Mouse (Mus musculus) skeletal muscle tissue, adult 2 months (tissue): ENCODE measurements around the gene Slc35d1.
A peak's percentile ranks its signal among the peaks of the same experiment; 100 is the strongest.

Source experiments
- DNase-seq: peaks from one replicate; pipeline ENCODE4 v3.0.0-alpha.2; 2012; ENCODE audit warnings: low read depth, low spot score

The Slc35d1 gene

GRCm38 (mm10) chr4:103214925-103215820 lies at the start of gene Slc35d1:
TSS of gene Slc35d1 (minus strand) at chr4:103215164.
- DNase-seq = peak; percentile 54

GRCm38 (mm10) chr4:103263812-103264396 lies 48.9 kb upstream of the Slc35d1 start:
- no peak for DNase-seq

- DNase-seq = no peak
Observed at GRCm38 (mm10) chr4:103263378-103263777, 48.4 kb upstream of the Slc35d1 start.

- no peak for DNase-seq
Observed at GRCm38 (mm10) chr4:103258817-103259216, 43.9 kb upstream of the Slc35d1 start.

- DNase-seq = no peak
Observed at GRCm38 (mm10) chr4:103253846-103254245, 38.9 kb upstream of the Slc35d1 start.

- DNase-seq = no peak
Observed at GRCm38 (mm10) chr4:103249436-103250085, 34.6 kb upstream of the Slc35d1 start.

- no peak for DNase-seq
Observed at GRCm38 (mm10) chr4:103247813-103248212, 32.8 kb upstream of the Slc35d1 start.

GRCm38 (mm10) chr4:103247249-103247648 lies 32.3 kb upstream of the Slc35d1 start:
- DNase-seq = no peak

- no peak for DNase-seq
Observed at GRCm38 (mm10) chr4:103232156-103232555, 17.2 kb upstream of the Slc35d1 start.

GRCm38 (mm10) chr4:103222854-103223253 lies 7.9 kb upstream of the Slc35d1 start:
- no peak for DNase-seq

GRCm38 (mm10) chr4:103221789-103222188 lies 6.8 kb upstream of the Slc35d1 start:
- no peak for DNase-seq

GRCm38 (mm10) chr4:103219011-103219410 lies 4.0 kb upstream of the Slc35d1 start:
- no peak for DNase-seq

GRCm38 (mm10) chr4:103216046-103216445 lies 1.1 kb upstream of the Slc35d1 start:
- no peak for DNase-seq

- DNase-seq = peak; percentile 41
Observed at GRCm38 (mm10) chr4:103214498-103214924, 453 bp downstream of the Slc35d1 start.

- DNase-seq = no peak
Observed at GRCm38 (mm10) chr4:103213859-103214497, 986 bp downstream of the Slc35d1 start.

- DNase-seq = no peak
Observed at GRCm38 (mm10) chr4:103208553-103208952, 6.4 kb downstream of the Slc35d1 start.

- DNase-seq = no peak
Observed at GRCm38 (mm10) chr4:103203646-103204045, 11.3 kb downstream of the Slc35d1 start.

- no peak for DNase-seq
Observed at GRCm38 (mm10) chr4:103200046-103200445, 14.9 kb downstream of the Slc35d1 start.

GRCm38 (mm10) chr4:103199086-103199485 lies 15.9 kb downstream of the Slc35d1 start:
- no peak for DNase-seq

- no peak for DNase-seq
Observed at GRCm38 (mm10) chr4:103197401-103197800, 17.6 kb downstream of the Slc35d1 start.

GRCm38 (mm10) chr4:103192421-103192820 lies 22.5 kb downstream of the Slc35d1 start:
- DNase-seq = no peak
